Mouse (Mus musculus): ENCODE results near the gene Eml1. TPM values are rescaled to one million over a fixed set of nuclear protein-coding genes. Genes with fewer than 3 reads are reported as not detected.

The Eml1 gene
- polyA plus RNA-seq, 1 experiment from 2014 or later = 41.9 TPM

DNA sequence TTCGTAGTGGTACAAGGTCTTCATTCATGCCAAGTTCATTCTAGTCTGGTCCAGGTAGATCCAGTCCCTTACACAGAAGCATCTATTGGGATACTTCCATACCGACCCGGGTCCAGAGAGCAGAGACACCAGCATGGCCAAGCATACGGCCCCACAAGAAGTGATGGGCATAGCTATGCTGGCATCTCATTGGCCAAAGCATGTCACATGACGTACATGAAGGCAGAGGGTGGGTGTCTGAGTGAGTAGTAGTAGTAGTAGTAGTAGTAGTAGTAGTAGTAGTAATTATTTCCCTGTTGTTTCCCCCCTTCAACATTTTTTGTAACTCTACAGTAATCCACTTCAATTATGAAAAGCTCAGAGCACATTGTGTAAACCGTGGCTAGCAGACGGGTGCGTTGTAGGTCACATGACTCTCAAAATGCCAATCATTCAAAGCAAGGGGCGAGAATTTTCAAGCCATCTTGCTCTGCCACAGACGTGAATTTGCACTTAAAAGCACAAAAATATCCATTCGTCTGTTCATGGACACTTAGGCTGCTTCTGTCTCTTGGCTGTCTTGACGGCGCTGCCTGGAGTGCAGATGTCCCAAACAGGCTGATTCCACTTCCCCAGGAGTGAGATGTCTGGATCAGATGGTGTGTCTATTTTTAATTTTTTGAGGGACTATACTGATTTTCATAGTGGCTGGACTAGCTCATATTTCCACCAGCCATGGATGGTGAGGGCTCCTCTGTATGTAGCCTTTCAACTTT, 7.8 kb downstream of the Eml1 start:
- 88% methylated on average over 13 of the region's 13 CpGs for WGBS
- Histone ChIP-seq H3K4me3 (no peak overlapping the region), H3K4me1 (peaks cover 15% of the 10 kb centered on the region), H3K4me2 (replicated peaks) (no peak overlapping the region), H3K36me3 (no peaks in the 10 kb centered on the region), H3K9ac (no peak overlapping the region), H3K9me3 (no peaks in the 10 kb centered on the region), H3K27me3 (no peaks in the 10 kb centered on the region), H3K27ac (no peak overlapping the region)
- ATAC-seq (ENCODE audit: low FRiP score, low read depth) = no peak

DNA sequence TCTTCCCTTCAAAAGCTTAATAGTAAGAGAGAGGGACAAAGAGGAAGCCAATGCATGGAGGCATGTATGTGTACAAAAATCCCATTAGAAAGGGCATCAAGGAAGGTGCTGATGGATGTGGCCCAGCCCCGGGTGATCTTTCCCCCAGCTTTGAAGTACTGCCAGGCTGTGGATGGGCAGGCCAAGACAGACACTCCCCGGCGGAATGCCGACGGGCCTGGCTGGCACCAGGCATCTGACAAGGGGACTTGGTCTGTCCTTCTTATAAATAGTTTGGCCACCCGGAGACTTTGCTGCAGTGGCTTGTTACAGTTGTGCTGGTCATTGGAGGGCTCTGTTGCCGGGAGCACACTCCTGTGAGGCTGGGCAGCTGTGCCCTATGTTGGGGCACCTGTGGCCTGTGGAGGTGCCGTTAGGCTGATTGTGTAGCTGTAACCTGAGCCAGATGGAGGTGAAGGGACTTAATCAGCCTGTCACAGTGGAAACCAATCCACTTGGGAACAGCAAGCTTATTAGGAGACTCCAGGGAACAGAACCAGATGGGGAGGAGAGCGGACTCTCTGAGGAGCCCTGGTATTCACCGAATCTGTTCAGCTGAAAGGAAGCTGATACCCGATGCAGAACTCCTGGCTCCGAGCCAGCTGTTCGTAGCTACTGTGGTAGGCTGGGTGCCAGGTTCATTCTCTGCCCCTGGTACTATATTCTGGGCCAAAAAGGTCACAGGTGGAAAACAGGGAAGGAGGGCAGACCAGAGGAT, 15.9 kb downstream of the Eml1 start:
- Histone ChIP-seq H3K4me1 (peaks cover 15% of the 10 kb centered on the region), H3K9me3 (no peaks in the 10 kb centered on the region), H3K9ac (no peak overlapping the region), H3K27me3 (no peaks in the 10 kb centered on the region), H3K27ac (no peak overlapping the region), H3K4me3 (no peak overlapping the region), H3K4me2 (replicated peaks) (0 out of 2 replicates have a peak overlapping the region, but pooled peaks have one; percentile 1), H3K36me3 (no peaks in the 10 kb centered on the region)
- WGBS = 33% methylated on average over 13 of the region's 13 CpGs
- ATAC-seq (ENCODE audit: low FRiP score, low read depth) = 0 out of 2 replicates have a peak, but pooled peaks have one; percentile 45

GRCm38 (mm10) chr12:108389718-108390117, 19.0 kb downstream of the Eml1 start:
- no peak for ATAC-seq (ENCODE audit: low FRiP score, low read depth)
- no peak overlapping the region for H3K4me3 ChIP-seq
- H3K4me1 ChIP-seq = peaks cover 18% of the 10 kb centered on the region
- H3K27me3 ChIP-seq = no peaks in the 10 kb centered on the region
- H3K4me2 ChIP-seq (replicated peaks) = no peak overlapping the region
- H3K36me3 ChIP-seq = no peaks in the 10 kb centered on the region
- no peaks in the 10 kb centered on the region for H3K9me3 ChIP-seq
- no peak overlapping the region for H3K27ac ChIP-seq
- no peak overlapping the region for H3K9ac ChIP-seq
- 25% methylated on average over 3 of the region's 3 CpGs for WGBS

GRCm38 (mm10) chr12:108392254-108393044, 21.7 kb downstream of the Eml1 start:
- no peak overlapping the region for H3K4me3 ChIP-seq
- H3K4me1 ChIP-seq = peaks cover 10% of the 10 kb centered on the region; the same call in 1 of the 2 replicates
- no peaks in the 10 kb centered on the region for H3K36me3 ChIP-seq
- H3K4me2 ChIP-seq (replicated peaks) = no peak overlapping the region
- no peak for ATAC-seq (ENCODE audit: low FRiP score, low read depth)
- WGBS = 66% methylated on average over 12 of the region's 12 CpGs
- no peaks in the 10 kb centered on the region for H3K9me3 ChIP-seq
- H3K9ac ChIP-seq = no peak overlapping the region
- no peaks in the 10 kb centered on the region for H3K27me3 ChIP-seq
- H3K27ac ChIP-seq = no peak overlapping the region

DNA sequence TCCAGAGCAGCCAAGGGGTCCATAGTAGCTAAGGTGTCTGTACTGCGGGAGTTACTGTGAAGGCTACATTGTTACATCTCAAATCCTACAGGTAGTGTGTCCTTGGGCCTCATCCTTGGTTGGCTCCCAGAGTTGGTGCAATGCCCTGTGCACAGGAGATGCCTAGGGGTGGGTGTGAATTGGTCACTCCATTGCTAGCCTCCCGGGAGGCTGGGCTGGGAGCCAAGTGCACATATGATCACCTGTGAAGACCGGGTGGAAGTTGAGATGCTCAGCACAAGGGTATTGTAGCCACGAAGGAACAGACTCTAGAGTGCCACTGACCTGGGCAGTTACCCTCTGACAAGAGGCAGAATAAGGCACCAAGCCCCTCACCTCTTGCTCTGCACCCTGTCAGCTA, 22.3 kb downstream of the Eml1 start:
- no peaks in the 10 kb centered on the region for H3K27me3 ChIP-seq
- H3K4me3 ChIP-seq = no peak overlapping the region
- H3K9me3 ChIP-seq = no peaks in the 10 kb centered on the region
- 0 out of 2 replicates have a peak, but pooled peaks cover 8% of the 10 kb centered on the region for H3K4me1 ChIP-seq
- H3K4me2 ChIP-seq (replicated peaks) = no peak overlapping the region
- H3K9ac ChIP-seq = no peak overlapping the region
- H3K36me3 ChIP-seq = no peaks in the 10 kb centered on the region
- no peak for ATAC-seq (ENCODE audit: low FRiP score, low read depth)
- H3K27ac ChIP-seq = no peak overlapping the region
- WGBS = 80% methylated on average over 4 of the region's 4 CpGs

DNA sequence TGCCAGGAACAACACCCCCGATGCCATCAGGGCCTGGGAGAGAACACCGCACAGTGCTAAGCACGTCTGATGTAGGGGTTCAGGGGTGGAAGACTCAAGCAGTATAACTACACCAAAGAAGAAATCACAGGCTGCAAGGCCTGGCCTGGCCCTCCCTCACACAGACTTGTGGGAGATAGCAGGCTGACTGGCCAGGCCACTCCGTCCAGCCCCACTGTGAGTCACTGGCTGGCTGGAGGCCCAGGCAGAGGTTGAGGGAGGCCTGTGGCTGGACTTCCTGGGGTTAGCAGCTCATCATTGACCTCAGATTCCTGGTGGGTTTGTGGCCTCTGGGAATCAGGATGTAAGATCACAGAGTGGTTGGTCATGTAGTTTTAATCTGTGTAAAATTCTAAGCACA, 22.9 kb downstream of the Eml1 start:
- 0 out of 2 replicates have a peak, but pooled peaks cover 8% of the 10 kb centered on the region for H3K4me1 ChIP-seq
- no peaks in the 10 kb centered on the region for H3K36me3 ChIP-seq
- ATAC-seq (ENCODE audit: low FRiP score, low read depth) = 0 out of 2 replicates have a peak, but pooled peaks have one; percentile 36
- H3K27ac ChIP-seq = no peak overlapping the region
- no peak overlapping the region for H3K4me2 ChIP-seq (replicated peaks)
- 74% methylated on average over 4 of the region's 4 CpGs for WGBS
- H3K27me3 ChIP-seq = no peaks in the 10 kb centered on the region
- H3K9me3 ChIP-seq = no peaks in the 10 kb centered on the region
- H3K4me3 ChIP-seq = no peak overlapping the region
- no peak overlapping the region for H3K9ac ChIP-seq

GRCm38 (mm10) chr12:108394534-108395284, 24.0 kb downstream of the Eml1 start:
- Histone ChIP-seq H3K4me2 (replicated peaks) (no peak overlapping the region), H3K9me3 (no peaks in the 10 kb centered on the region), H3K4me1 (0 out of 2 replicates have a peak, but pooled peaks cover 8% of the 10 kb centered on the region), H3K9ac (no peak overlapping the region), H3K27me3 (no peaks in the 10 kb centered on the region), H3K27ac (no peak overlapping the region), H3K4me3 (no peak overlapping the region), H3K36me3 (no peaks in the 10 kb centered on the region)
- ATAC-seq (ENCODE audit: low FRiP score, low read depth) = no peak
- 86% methylated on average over 17 of the region's 17 CpGs for WGBS

DNA sequence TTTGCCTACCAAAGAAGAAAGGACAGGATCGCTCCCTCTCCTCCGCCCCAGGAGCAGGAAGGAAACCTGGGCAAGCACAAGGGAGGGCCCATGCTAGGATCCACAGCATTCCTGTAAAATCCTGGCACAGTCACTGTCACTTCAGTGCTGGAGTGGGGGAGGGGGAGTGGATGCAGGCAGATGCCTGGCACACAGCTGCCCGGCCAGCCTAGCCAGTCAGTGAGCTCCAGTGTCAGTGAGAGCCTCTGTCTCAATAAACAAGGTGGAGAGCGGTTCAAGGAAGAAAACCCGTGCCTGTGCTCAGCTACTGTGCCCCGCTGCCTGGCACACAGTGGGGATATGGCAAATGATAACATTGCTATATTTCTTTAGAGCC, 24.5 kb downstream of the Eml1 start:
- WGBS = 84% methylated on average over 6 of the region's 6 CpGs
- H3K9me3 ChIP-seq = no peaks in the 10 kb centered on the region

GRCm38 (mm10) chr12:108396081-108396947, 25.6 kb downstream of the Eml1 start:
- H3K27me3 ChIP-seq = no peaks in the 10 kb centered on the region
- no peaks in the 10 kb centered on the region for H3K36me3 ChIP-seq
- no peak overlapping the region for H3K4me3 ChIP-seq
- H3K27ac ChIP-seq = no peak overlapping the region
- 0 out of 2 replicates have a peak, but pooled peaks cover 8% of the 10 kb centered on the region for H3K4me1 ChIP-seq
- no peak overlapping the region for H3K4me2 ChIP-seq (replicated peaks)
- no peak overlapping the region for H3K9ac ChIP-seq
- no peak for ATAC-seq (ENCODE audit: low FRiP score, low read depth)
- 77% methylated on average over 11 of the region's 11 CpGs for WGBS
- H3K9me3 ChIP-seq = no peaks in the 10 kb centered on the region

More for the DNA sequence above, 24.5 kb downstream of the Eml1 start:
- H3K4me1 ChIP-seq = 0 out of 2 replicates have a peak, but pooled peaks cover 8% of the 10 kb centered on the region
- H3K27ac ChIP-seq = no peak overlapping the region
- H3K4me2 ChIP-seq (replicated peaks) = no peak overlapping the region
- no peak for ATAC-seq (ENCODE audit: low FRiP score, low read depth)
- no peaks in the 10 kb centered on the region for H3K36me3 ChIP-seq
- H3K9ac ChIP-seq = no peak overlapping the region
- H3K4me3 ChIP-seq = no peak overlapping the region
- no peaks in the 10 kb centered on the region for H3K27me3 ChIP-seq

GRCm38 (mm10) chr12:108398681-108399080, 27.9 kb downstream of the Eml1 start:
- H3K9ac ChIP-seq = no peak overlapping the region
- no peaks in the 10 kb centered on the region for H3K27me3 ChIP-seq
- 85% methylated on average over 7 of the region's 7 CpGs for WGBS
- no peak overlapping the region for H3K4me3 ChIP-seq
- no peak overlapping the region for H3K27ac ChIP-seq
- no peaks in the 10 kb centered on the region for H3K9me3 ChIP-seq
- ATAC-seq (ENCODE audit: low FRiP score, low read depth) = no peak
- H3K36me3 ChIP-seq = no peaks in the 10 kb centered on the region
- H3K4me1 ChIP-seq = peaks cover 6% of the 10 kb centered on the region
- H3K4me2 ChIP-seq (replicated peaks) = no peak overlapping the region

DNA sequence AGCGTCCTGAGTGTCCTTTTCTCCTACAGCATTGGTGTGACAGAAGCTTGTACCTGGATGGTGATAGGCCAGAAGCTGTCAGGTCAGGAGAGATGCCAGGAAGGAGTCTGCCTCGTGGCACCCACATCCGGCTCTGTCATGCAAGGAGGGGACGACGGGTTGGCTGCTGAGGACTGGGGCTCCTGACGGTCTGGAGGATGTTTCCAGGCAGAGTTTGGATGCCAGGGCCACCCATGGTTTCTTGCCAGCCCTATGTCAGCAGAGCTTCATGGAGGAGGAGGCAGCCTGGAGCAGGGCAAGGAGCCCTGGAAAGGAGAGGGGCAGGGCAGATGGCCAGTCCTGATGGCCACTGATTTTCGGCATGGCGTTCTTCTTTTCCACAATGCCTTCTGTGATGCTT, 28.4 kb downstream of the Eml1 start:
- WGBS = 85% methylated on average over 8 of the region's 8 CpGs
- no peaks in the 10 kb centered on the region for H3K27me3 ChIP-seq
- H3K4me1 ChIP-seq = peaks cover 11% of the 10 kb centered on the region

More for the DNA sequence above, 28.4 kb downstream of the Eml1 start:
- Histone ChIP-seq H3K4me2 (replicated peaks) (no peak overlapping the region), H3K27ac (no peak overlapping the region), H3K9me3 (no peaks in the 10 kb centered on the region), H3K4me3 (no peak overlapping the region), H3K9ac (no peak overlapping the region), H3K36me3 (no peaks in the 10 kb centered on the region)
- ATAC-seq (ENCODE audit: low FRiP score, low read depth) = no peak
